12 mouse cellular contexts compared by ENCODE assay signal in the genomic region with DNA sequence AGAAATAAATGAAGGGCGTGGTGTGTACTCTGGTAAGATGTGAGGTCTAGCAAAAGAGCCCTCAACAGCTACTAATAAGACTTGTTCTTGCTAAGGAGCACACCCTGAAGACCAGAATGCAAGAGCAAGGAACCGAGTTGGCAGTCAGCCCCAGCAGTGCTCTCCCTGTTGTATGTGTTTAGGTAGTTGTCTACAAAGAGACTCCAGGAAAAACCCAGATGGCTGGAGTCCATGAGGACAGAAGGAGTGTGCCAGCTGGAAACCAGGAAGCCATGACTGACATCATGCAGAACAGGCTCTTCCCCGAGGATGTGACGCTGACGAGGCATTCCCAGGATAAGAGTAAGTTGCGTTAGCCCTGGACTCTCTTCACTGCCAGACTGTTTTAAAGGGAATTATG.
DNase-seq lines count a peak whose midpoint lies in the region; ATAC-seq and TF ChIP-seq lines count a peak whose summit lies in the region.
"Had no signal": no experiment of that assay in that cellular context is flagged by ENCODE, and none has a peak within 500 bp of the region (broad histone marks: within the 10 kb centered on the region; RNA-seq: fewer than 3 reads in every experiment).

No protein-coding gene starts in this region.

- no peak for ATAC-seq in kidney, embryonic 15.5 days (replicated peaks; ENCODE audit: low FRiP score)

- 0 out of 2 replicates have a peak, but pooled peaks cover 2% of the 10 kb centered on the region for H3K4me1 ChIP-seq in kidney, embryonic 15.5 days
- H3K4me1 ChIP-seq: heart, embryonic 15.5 days; limb, embryonic 12.5 days had no signal

- no peak overlapping the region for H3K9ac ChIP-seq in kidney, embryonic 15.5 days
- H3K9ac ChIP-seq: heart, embryonic 15.5 days; limb, embryonic 12.5 days had no signal

- H3K9me3 ChIP-seq in kidney, embryonic 15.5 days (replicated peaks) = no peaks in the 10 kb centered on the region
- H3K9me3 ChIP-seq: heart, embryonic 15.5 days; limb, embryonic 12.5 days had no signal

- no peak for TF ChIP-seq CTCF in gastrocnemius, adult 2 months (IDR thresholded peaks at IDR 0.05)
- TF ChIP-seq CTCF in brain, embryonic 14.5 days (IDR thresholded peaks at IDR 0.05; ENCODE audit: borderline replicate concordance, extremely low read depth, insufficient read depth, insufficient read length) = no peak

- H3K36me3 ChIP-seq in kidney, embryonic 15.5 days = no peaks in the 10 kb centered on the region
- H3K36me3 ChIP-seq: heart, embryonic 15.5 days; limb, embryonic 12.5 days had no signal

- no peak overlapping the region for H3K27ac ChIP-seq in gastrocnemius, adult 2 months
- H3K27ac ChIP-seq in kidney, embryonic 15.5 days = no peak overlapping the region
- H3K27ac ChIP-seq: heart, embryonic 15.5 days; limb, embryonic 12.5 days had no signal

- no peaks in the 10 kb centered on the region for H3K27me3 ChIP-seq in kidney, embryonic 15.5 days
- H3K27me3 ChIP-seq: heart, embryonic 15.5 days; limb, embryonic 12.5 days had no signal

- WGBS in kidney, embryonic 15.5 days = 87% methylated on average over 6 of the region's 6 CpGs

- no peak overlapping the region for H3K4me3 ChIP-seq in gastrocnemius, adult 2 months
- no peak overlapping the region for H3K4me3 ChIP-seq in kidney, embryonic 15.5 days (replicated peaks)
- H3K4me3 ChIP-seq: heart, embryonic 15.5 days; limb, embryonic 12.5 days had no signal

- H3K4me2 ChIP-seq in kidney, embryonic 15.5 days = no peak overlapping the region
- H3K4me2 ChIP-seq: heart, embryonic 15.5 days; limb, embryonic 12.5 days had no signal

- intact Hi-C loops in gastrocnemius, adult 2 months (cut with DNase I) = no loop called here

- DNase-seq in gastrocnemius, adult 2 months = peak; percentile 55
- no peak for DNase-seq in gastrocnemius, postnatal 25 days
- peak; percentile 54 for DNase-seq in brain, embryonic 14.5 days (ENCODE audit: low read depth)
- peak; percentile 51 for DNase-seq in fat pad, adult 2 months (ENCODE audit: extremely low read depth, low read depth, low spot score)
- DNase-seq in layer of hippocampus, adult 9-11 months = peak; percentile 58
- DNase-seq in adipocyte (ENCODE audit: low spot score) = no peak
- DNase-seq in embryo, embryonic 11 days = no peak
- DNase-seq: kidney, adult 18-20 months; lung, postnatal 4 days had no signal

- TF ChIP-seq POLR2A in brain, embryonic 14.5 days (IDR thresholded peaks at IDR 0.05; ENCODE audit: borderline replicate concordance, extremely low read depth, insufficient read depth, insufficient read length, poor library complexity, severe bottlenecking) = no peak

Comparison
In these comparisons a context has a peak if more than half of its experiments do, and no peak if none do; other contexts are left out.
1. DNase-seq: peak in gastrocnemius, adult 2 months (single experiment), brain, embryonic 14.5 days (single experiment), fat pad, adult 2 months (single experiment) and layer of hippocampus, adult 9-11 months (single experiment); none in gastrocnemius, postnatal 25 days (single experiment), adipocyte (single experiment) and embryo, embryonic 11 days (single experiment).